Mouse (Mus musculus) adrenal gland, adult (tissue): ENCODE data around the gene Cwc25.

Source experiments
- DNase-seq, 2 experiments: peaks; one replicate each; pipeline ENCODE4 v3.0.0; 2022 to 2023; ENCODE audit warnings: low spot score in 1 of 2; ENCODE audit not compliant: inconsistent age in 2 of 2

Gene Cwc25

DNA sequence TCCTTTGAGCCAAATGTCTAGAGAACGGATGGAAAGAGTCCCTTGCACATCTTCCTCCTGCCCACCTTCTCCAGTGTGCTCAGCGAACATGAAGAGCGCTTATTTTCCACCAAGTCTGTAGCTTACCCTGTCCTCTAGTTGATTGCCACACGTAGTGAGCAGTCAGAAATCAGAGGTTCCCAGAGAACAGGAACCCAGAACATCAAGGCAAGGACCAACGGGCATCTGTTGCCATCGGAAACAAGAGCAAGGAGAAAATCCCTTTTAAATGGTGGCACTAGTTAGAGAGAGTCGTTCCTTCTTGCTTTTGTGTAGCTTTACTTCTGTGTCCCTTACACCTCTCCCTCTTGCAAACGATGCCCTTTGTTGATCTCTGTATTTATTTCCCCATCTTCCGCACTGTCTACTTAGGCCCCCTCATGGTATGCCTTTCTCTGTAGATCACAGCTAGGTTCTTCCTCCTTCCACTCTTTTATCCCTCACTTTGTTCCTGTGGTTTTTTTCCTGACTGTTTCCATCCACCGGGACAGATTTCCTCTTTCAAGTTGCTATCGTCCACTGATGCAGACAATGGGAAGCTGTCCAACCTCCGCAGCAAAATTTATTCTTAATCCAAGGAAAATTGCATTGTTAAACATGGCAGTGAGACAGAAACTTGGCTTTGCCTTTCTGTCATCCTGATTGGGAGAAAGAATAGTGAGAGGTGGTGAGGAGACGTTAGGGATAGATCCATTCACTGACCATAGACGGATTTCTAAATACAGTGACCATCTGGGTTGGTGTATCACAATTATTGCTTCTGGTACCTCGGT is 64.6 kb downstream of the Cwc25 start:
- DNase-seq, result no peak

DNA sequence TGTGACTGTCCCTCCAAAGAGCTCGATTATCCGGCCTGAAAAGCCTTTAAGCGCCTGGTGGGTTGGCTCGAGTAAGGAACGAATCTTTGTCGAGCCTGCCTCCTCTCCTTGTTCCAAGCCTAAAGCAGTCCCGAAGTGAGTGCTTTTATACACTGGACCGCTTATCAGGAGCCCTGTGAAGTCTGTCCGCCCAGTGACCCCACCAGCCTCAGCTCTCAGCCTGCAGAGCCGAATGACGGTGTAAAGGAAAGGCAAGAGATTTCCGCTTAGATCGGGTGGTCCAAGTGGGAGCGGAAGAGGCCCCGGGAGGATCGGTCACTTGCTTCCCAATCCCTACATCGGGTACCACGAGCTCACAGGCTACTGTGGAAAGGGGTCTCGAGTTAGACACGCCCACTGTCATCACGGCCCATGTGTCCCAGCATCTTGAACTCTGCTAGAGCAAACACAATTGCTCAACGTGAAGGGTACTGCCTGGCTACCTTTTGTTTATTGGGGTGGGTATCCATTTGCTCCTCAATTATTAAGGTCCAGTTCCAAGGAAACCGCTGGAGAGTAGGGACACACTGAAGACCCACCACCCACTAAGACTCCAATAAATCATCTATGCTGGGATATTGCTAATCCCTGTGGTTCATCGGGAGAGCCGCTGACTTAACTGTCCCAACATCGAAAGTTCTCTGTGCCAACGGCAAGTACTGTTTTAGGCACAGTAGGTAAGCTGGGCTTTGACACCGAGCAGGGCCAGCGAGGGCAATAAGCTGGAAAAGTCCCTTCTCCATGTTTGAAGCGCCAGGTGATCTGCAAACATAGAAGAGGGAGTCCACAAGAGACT is 65.4 kb downstream of the Cwc25 start:
- DNase-seq, result peak in 1 of 2 experiments; percentile 55

DNA sequence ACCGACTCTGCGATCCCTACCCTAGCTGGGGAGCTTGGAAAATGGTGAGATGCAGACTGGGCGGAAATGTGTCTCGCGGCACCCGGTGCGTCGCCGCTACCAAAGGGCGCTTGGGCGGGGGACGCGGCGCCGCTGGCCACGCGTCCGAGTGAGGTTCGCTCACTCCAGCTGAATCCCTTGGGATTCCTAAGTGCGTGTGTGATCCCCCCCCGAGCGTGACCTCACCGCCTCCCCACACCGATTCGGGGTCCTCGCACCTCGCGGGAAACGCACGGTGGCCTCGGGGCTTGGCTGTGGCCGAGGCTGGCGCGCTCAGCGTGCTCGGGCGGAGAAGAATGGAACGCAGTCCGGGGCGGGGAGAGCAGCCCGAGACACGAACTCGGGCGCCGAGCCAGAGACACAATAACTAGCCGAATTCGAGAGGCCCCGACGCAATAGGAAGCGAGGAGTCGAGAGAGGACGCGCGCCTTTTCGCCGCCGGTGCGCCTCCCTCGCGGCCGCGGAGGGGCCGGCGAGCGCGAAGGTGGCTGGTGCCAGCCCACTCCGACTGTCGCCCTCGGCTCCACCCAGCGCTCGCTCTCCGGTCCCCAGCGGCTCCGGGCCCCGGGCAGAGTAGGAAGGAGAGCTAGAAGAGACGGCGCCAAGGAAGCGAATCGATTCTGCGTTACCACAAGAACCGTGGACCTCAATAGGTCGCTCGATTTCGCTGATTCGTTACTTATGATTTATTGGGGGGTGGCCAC is 66.2 kb downstream of the Cwc25 start, which contains the start of gene Pcgf2:
Gene Pcgf2 (minus strand): TSS at position 495 of the 743 bp plus-strand sequence.
- DNase-seq, result peak; percentile 87 to 94

DNA sequence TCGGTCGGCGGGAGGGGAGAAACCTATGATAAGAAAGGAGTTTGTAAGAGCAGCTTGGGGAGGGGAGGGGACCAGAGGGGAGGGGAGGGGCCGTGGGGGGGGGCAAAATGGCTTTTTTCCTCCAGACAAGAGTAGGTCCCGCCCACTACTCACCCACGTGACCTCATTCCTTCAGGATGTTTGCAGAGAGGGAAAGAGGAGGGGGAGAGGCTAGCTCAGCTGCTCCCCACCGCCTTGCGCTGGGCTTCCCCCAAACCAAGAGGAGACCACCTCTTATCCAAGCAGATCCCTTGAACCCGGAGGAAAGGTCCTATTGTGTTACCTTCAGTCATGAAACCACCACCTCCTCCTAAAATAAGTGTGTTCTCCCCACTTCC is 66.7 kb downstream of the Cwc25 start:
- peak in 1 of 2 experiments; percentile 87 for DNase-seq

DNA sequence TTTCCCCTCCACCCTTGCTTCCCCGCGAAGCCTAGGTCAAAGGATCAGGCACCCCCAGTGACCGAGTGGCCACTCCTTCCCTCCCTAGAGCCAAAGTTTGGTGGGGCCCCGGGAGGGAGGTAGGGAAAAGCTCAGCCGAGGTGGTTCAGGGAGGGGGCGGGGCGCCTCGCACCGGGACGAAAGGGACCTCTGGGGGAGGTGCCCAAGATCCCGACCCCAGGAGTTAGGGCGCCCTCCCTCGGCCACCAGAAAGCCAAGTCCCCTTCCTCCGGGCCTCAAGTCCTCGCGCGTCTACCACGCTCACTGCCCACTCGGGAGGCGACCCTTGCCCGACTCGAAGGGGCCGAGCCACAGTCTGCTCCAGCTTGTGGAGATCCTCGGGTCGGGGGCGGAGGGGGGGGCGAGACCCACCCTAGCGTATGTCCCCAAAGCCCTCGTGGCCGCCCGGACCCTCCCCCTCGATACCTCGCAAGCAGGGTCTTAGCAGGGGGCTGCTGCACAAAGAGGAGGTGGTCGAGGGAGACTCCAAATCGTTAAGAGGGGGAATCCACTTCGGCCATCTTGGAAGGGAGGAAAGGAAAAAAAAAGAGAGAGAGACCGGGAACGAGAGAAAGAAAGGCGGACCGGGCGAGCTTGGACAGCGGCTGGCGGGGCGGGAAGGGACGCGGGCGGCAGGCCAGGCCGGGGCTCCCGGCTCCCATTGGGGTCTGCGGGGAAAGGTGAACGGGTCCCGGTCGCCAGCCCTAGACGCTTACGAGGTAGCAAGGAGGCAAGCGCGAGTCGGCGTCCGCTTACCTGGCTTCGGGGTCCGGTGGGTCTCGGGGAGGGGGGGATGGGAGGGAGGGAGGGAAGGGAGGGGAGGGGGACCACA is 67.4 kb downstream of the Cwc25 start:
- peak; percentile 87 to 93 for DNase-seq

DNA sequence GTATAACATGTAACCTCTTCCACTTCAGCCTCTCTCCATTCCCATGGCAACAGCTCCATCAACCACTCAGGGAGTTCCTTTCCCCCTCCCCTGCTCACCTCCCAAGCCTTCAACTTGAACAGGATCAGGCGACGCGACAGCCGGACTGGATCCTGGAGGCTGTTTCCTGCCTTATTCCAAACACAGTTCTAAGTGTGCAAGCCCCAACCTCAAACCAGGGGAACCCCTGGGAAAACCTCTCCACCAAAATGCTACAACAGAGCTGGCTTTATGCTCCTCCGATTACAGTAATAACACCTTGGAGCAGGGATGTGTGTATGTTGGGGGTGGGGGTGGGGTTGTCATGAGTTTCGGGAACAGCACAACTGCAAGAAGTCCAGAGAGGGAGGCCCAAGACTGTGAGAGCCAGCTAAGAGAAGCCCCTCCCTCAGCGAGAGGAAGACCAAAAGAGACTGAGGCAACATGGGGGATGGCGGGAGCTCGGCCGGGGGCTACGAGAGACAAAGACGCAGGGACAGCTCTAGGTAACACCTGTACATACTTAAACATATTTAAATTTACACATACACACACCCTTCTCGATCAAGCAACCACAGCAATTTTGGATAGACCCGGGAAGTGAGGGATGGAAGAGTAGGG is 68.3 kb downstream of the Cwc25 start:
- DNase-seq, result no peak

DNA sequence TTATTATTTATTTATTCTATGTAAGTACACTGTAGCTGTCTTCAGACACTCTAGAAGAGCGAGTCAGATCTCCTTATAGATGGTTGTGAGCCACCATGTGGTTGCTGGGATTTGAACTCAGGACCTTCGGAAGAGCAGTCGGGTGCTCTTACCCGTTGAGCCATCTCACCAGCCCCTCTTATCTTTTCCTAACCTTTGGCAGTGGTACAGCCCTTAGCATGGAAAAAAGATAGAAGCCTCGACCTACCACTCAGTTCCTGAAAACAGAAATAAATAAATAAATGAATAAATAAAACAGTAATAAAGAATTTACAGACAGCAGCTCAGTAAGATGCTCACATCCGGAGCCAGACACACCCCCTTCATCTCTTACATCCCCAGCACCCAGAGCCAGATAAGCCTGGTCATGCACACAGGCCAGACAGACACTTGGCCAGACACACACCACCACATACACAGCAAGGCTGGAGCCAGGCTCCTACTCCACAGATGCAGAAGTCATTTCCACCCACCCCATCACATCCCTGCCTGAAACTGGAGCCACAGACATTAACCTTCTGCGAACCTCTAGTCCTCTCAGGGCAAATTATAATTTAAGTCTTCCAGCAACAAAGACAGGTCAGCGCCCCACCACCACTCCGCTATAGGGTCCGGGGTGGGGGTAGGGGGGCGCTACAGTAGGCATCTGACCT is 69.0 kb downstream of the Cwc25 start:
- no peak for DNase-seq

DNA sequence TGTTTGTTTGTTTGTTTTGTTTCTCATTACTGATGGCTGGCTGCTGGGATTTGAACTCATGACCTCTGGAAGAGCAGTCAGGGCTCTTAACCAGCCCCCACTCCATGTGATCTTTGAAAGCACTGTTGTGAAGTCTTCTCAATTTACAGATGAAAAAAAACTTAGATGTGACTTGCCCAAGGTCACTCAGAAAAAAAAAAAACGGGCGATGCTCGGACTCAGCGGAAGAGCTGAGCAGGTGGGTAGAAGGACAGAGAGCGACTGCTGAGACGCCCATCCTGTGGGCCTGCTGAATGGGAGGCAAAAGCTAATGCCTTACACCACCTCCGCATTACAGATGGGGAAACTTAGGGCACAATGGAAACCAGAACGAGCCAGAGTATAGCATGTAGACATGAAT is 69.7 kb downstream of the Cwc25 start:
- no peak for DNase-seq

DNA sequence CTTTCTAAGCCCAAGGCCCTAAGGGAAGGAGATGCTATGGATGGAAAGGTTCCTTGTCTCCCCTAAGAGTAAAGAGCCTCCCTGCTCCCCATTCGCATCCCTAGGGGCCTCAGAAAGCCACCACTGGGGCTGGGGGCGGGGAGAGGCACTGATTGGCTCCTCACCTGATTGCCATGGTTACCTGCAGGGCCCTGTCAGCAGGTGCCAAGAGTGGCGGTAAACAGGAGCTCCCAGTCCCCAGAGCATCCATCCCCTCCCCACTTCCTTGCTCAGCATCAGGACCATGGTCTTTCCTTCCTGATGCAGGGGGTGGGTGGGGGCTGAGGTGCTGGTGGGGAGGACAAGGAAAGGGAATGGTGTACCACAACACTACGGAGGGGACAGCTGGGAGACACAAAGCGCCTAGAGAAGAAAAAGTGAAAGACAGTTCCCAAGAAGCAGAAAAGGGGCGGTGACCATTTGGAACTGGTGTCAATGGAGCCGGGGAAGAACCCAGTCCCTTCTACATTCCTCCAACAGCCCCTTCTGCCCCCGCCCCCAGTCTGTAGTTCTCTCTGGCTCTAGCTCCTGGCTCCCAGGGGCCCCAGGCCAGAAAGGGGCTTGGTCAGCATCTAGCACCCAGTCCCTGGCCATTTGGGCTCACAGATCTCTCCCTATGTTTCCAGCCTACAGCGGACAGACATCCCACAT is 70.5 kb downstream of the Cwc25 start:
- DNase-seq, result no peak
